In the genomic region with DNA sequence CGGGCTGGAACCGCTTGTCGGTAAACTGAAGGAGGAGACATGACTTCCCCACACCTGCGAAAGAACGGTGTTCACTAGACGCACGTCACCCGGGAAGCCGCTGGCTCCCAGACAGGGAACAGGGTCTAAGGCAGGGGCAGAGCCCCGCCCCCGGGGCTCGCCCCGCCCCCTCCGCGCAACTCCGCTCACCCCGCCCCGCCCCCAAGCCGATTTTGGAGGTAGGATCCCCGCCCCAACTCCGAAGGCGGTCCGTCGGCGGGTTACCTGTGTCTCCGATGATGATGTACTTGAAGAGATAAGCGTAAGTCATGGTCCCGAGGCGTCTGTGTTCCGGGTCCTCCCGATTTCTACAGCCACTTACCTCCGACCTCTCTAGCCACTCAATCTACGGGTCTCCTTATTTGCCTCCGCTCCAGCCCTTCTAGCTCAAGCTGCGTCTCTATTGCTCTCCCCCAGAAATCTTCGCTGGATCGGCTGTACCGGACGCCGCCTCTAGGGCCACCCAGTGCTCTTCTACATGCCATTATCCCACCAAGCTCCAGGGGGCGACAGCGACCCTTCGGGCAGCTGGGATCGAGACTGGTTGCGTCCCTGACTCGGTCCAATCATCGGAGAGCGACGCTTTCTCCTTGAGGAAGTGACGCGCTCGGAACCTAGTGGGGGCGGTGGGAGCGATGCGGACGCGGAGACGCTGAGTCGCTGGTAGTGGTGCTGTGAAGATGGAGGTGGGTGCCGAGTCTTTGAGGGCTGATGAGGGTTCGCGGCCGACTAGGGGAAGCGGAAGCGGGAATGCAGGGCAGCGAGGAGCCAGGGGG, we compare ENCODE assay signal across 8 mouse cellular contexts. TPM values are rescaled to one million over a fixed set of nuclear protein-coding genes. Genes with fewer than 3 reads are reported as not detected.
DNase-seq lines count a peak whose midpoint lies in the region; ATAC-seq and TF ChIP-seq lines count a peak whose summit lies in the region.

Gene Tox4, plus strand, starts transcription at position 215 of the 815 bp plus-strand sequence.
Gene Rab2b, minus strand, starts transcription at position 614 of the 815 bp plus-strand sequence.

- peak; percentile 97 for ATAC-seq in common myeloid progenitor, adult 5-6 weeks (replicated peaks; ENCODE audit: low read depth, poor library complexity, severe bottlenecking)
- ATAC-seq in hindbrain, postnatal 0 days: peak; percentile 98
- peak; percentile 95 for ATAC-seq in megakaryocyte, adult 5-6 weeks (ENCODE audit: poor library complexity, severe bottlenecking)

- no peak; the same call in none of the 2 replicates for TF ChIP-seq CTCF in gastrocnemius, adult 2 months (IDR thresholded peaks at IDR 0.05)
- TF ChIP-seq CTCF in hindbrain, postnatal 0 days (IDR thresholded peaks at IDR 0.05; ENCODE audit: low read depth): peak; percentile 100
- TF ChIP-seq CTCF in left cerebral cortex, adult 2 months (IDR thresholded peaks at IDR 0.05): peak; percentile 99

- H3K4me1 ChIP-seq in hindbrain, postnatal 0 days (ENCODE audit: insufficient read depth, low read length): peaks cover 4% of the 10 kb centered on the region; the same call in 1 of the 2 replicates

- intact Hi-C loops in gastrocnemius, adult 2 months (cut with DNase I): loop anchor here (1.0 to 2.0 kb wide), 2 partner anchors 22 to 395 kb away; partner anchors contain the start of genes Chd8 and Mettl17
- intact Hi-C loops in left cerebral cortex, adult 2 months (cut with DNase I): loop anchor here (1.0 to 5.0 kb wide), 3 partner anchors 22 to 82 kb away; partner anchors contain the start of genes Chd8, Mettl3 and Supt16

- 0 out of 2 replicates have a peak, but pooled peaks cover 10% of the 10 kb centered on the region for H3K36me3 ChIP-seq in hindbrain, postnatal 0 days (ENCODE audit: insufficient read depth, low read length)

- no peaks in the 10 kb centered on the region for H3K9me3 ChIP-seq in hindbrain, postnatal 0 days (ENCODE audit: low read length)

- under 1% methylated on average over 66 of the region's 66 CpGs for WGBS in hindbrain, postnatal 0 days

- H3K27ac ChIP-seq in gastrocnemius, adult 2 months: peak within 1 kb of the TSS; percentile 96
- peak within 1 kb of the TSS; percentile 93 for H3K27ac ChIP-seq in hindbrain, postnatal 0 days
- peak within 1 kb of the TSS; percentile 91 for H3K27ac ChIP-seq in left cerebral cortex, adult 2 months

- peak within 1 kb of the TSS; percentile 68 for H3K4me2 ChIP-seq in hindbrain, postnatal 0 days (ENCODE audit: low read depth, low read length)

- H3K9ac ChIP-seq in hindbrain, postnatal 0 days (replicated peaks; ENCODE audit: low read length): peak within 1 kb of the TSS; percentile 83

- H3K4me3 ChIP-seq in gastrocnemius, adult 2 months: peak within 1 kb of the TSS; percentile 97
- peak within 1 kb of the TSS; percentile 90 for H3K4me3 ChIP-seq in hindbrain, postnatal 0 days (ENCODE audit: low read length)
- H3K4me3 ChIP-seq in left cerebral cortex, adult 2 months: peak within 1 kb of the TSS; percentile 92

- peak; percentile 99 for DNase-seq in ZHBTc4 (ENCODE audit: low read depth, low spot score)
- peak; percentile 98 for DNase-seq in gastrocnemius, adult 2 months
- peak; percentile 99 for DNase-seq in hindbrain, postnatal 0 days (ENCODE audit: low spot score)
- peak; percentile 99 to 100 for DNase-seq in left cerebral cortex, adult 2 months (ENCODE audit: extremely low spot score in 1 of 2, low spot score in 2 of 2)
- peak; percentile 100 for DNase-seq in right cerebral cortex, adult 2 months (ENCODE audit: low spot score in 2 of 2)
- DNase-seq in urinary bladder, postnatal 14 days (ENCODE audit: low spot score): peak; percentile 98

- H3K27me3 ChIP-seq in hindbrain, postnatal 0 days (ENCODE audit: insufficient read depth, low read length): no peaks in the 10 kb centered on the region

RNA-seq across cellular contexts. Expression of gene Tox4, which starts in this region (rescaled TPM):
- total RNA-seq in common myeloid progenitor, adult 5-6 weeks (2017): 42.2 and 42.7 TPM in 2 replicates
- total RNA-seq in gastrocnemius, adult 2 months (2021): 10 to 100 TPM; 48.0 to 56.2 TPM
- 61.0 and 62.1 TPM in 2 replicates for total RNA-seq in hindbrain, postnatal 0 days (2014; rRNA removed)
- 41.9 and 45.6 TPM in 2 replicates for polyA plus RNA-seq in hindbrain, postnatal 0 days (2015; fragmentation: Nextera tagmentation; extraction: Ambion mirVana)
- total RNA-seq in left cerebral cortex, adult 2 months (2021): 10 to 100 TPM; 62.6 to 66.0 TPM
- total RNA-seq in megakaryocyte, adult 5-6 weeks (2015): 29.9 and 33.1 TPM in 2 replicates
- total RNA-seq in megakaryocyte, adult 5-6 weeks (2017): 37.7 and 41.4 TPM in 2 replicates

RNA-seq across cellular contexts. Expression of gene Rab2b, which starts in this region (rescaled TPM):
- total RNA-seq in common myeloid progenitor, adult 5-6 weeks (2017): 9.9 and 11.4 TPM in 2 replicates
- total RNA-seq in gastrocnemius, adult 2 months (2021): 1 to 10 TPM; 1.9 to 3.5 TPM
- total RNA-seq in hindbrain, postnatal 0 days (2014; rRNA removed): 43.9 and 45.5 TPM in 2 replicates
- polyA plus RNA-seq in hindbrain, postnatal 0 days (2015; fragmentation: Nextera tagmentation; extraction: Ambion mirVana): 38.8 and 48.5 TPM in 2 replicates
- 10 to 100 TPM; 35.8 to 37.2 TPM for total RNA-seq in left cerebral cortex, adult 2 months (2021)
- total RNA-seq in megakaryocyte, adult 5-6 weeks (2015): 5.3 and 7.8 TPM in 2 replicates
- 3.6 and 4.6 TPM in 2 replicates for total RNA-seq in megakaryocyte, adult 5-6 weeks (2017)

Comparison
In these comparisons a context has a peak if more than half of its experiments do, and no peak if none do; other contexts are left out.
1. Peak in every context shown above with its lines: DNase-seq, ATAC-seq, H3K4me3 ChIP-seq and H3K27ac ChIP-seq.